Mouse (Mus musculus): ENCODE results near the gene Tsga10. TPM values are rescaled to one million over a fixed set of nuclear protein-coding genes. Genes with fewer than 3 reads are reported as not detected.
A peak's percentile ranks its signal among the peaks of the same experiment; 100 is the strongest.
"Not testable (repeated sequence)": the region's sequence is repeated elsewhere in the genome, so short reads cannot be mapped to it uniquely, and the experiment has no call there.

The Tsga10 gene
- polyA plus RNA-seq, 1 experiment: 0.35 TPM

- Histone ChIP-seq H3K9me3 (no peaks in the 10 kb centered on the region), H3K27me3 (replicated peaks) (no peaks in the 10 kb centered on the region), H3K36me3 (replicated peaks; ENCODE audit: low read length) (no peaks in the 10 kb centered on the region), H3K4me1 (peaks cover 57% of the 10 kb centered on the region), H3K4me3 (replicated peaks) (peak overlapping the region; percentile 92)
- TF ChIP-seq GATA1 (IDR thresholded peaks at IDR 0.05; ENCODE audit: borderline replicate concordance, low read length) (no peak), FLI1 (IDR thresholded peaks at IDR 0.05; ENCODE audit: low read length) (no peak)
These were observed 621 bp downstream of the Tsga10 start for GRCm38 (mm10) chr1:37865401-37866215.

DNA sequence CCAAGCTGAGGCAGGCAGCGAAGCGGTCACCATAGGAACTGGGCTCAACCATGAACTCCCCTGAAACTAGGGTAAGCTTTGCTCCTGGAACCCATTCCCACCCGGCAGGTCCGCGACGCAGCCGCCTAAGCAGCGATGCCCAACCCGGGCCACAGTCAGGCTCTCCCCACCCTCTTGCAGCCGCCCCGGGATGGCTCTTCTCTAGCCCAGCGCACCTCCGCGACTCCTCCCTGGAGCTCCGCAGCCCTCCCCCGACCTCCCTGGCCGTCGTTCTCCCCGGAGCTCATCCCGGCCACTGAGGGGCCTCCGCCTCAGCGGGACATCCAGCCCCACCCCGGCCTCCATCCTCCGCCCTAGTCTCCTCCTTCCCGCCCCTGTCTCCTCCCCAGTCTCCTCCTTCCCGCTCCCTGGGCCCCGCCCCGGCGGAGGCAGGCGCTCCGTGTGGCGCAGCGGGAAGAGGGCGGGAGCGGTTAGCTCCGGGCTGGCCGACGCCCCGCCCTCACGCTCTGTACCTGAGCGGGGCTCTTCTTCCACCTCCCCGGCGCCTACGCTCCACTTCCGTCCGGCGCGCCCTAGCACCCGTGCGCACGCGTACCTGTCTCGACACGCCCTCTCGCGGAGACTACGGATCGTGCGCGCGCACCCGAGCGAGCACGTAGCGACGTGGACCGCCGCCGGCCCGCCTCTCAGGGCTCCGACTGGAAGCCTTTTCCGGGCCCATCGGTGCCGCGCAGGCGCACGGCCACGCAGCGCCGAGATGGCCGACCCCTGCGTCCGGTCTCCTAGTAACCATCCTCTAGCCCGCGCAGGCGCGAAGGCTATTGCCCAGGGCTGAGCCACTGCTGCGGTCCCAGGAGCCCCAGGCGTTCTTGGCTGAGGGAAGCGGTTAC is 1.5 kb downstream of the Tsga10 start:
- H3K36me3 ChIP-seq (replicated peaks; ENCODE audit: low read length): no peaks in the 10 kb centered on the region
- peak overlapping the region; percentile 92 for H3K4me3 ChIP-seq (replicated peaks)
- peaks cover 56% of the 10 kb centered on the region for H3K4me1 ChIP-seq
- no peaks in the 10 kb centered on the region for H3K9me3 ChIP-seq
- TF ChIP-seq FLI1 (IDR thresholded peaks at IDR 0.05; ENCODE audit: low read length) (0 out of 2 replicates have a peak, but pooled peaks have one; percentile 22), GATA1 (IDR thresholded peaks at IDR 0.05; ENCODE audit: borderline replicate concordance, low read length) (no peak)
- no peaks in the 10 kb centered on the region for H3K27me3 ChIP-seq (replicated peaks)

- Histone ChIP-seq H3K36me3 (replicated peaks; ENCODE audit: low read length) (peaks cover 16% of the 10 kb centered on the region), H3K4me3 (replicated peaks) (peak overlapping the region; percentile 42), H3K9me3 (no peaks in the 10 kb centered on the region), H3K4me1 (peaks cover 19% of the 10 kb centered on the region), H3K27me3 (replicated peaks) (no peaks in the 10 kb centered on the region)
- TF ChIP-seq GATA1 (IDR thresholded peaks at IDR 0.05; ENCODE audit: borderline replicate concordance, low read length): no peak
- no peak for TF ChIP-seq FLI1 (IDR thresholded peaks at IDR 0.05; ENCODE audit: low read length)
These were observed 15.5 kb downstream of the Tsga10 start for GRCm38 (mm10) chr1:37850696-37851095.

DNA sequence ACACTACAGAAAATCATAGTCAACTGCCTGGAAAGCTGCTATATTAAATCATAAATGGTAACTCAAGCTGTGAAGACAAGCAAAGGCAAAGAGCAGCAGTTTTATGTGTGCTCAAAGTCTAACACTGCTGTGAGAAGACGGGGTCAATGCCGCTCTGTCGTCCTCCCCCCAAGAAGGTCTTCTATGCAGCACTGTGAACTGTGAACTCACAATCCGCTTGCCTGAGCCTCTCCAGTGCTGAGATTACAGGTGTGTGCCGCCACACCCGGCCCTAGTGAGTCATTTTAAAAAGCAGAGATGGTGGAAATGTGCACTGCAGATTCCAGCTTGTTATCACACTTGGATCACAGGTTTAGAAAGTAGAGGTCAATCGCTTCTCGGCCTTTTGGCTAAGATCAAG is 19.4 kb downstream of the Tsga10 start:
- Histone ChIP-seq H3K4me1 (peaks cover 30% of the 10 kb centered on the region), H3K36me3 (replicated peaks; ENCODE audit: low read length) (peaks cover 2% of the 10 kb centered on the region), H3K4me3 (replicated peaks) (no peak overlapping the region), H3K9me3 (no peaks in the 10 kb centered on the region), H3K27me3 (replicated peaks) (no peaks in the 10 kb centered on the region)
- no peak for TF ChIP-seq FLI1 (IDR thresholded peaks at IDR 0.05; ENCODE audit: low read length)
- no peak for TF ChIP-seq GATA1 (IDR thresholded peaks at IDR 0.05; ENCODE audit: borderline replicate concordance, low read length)

DNA sequence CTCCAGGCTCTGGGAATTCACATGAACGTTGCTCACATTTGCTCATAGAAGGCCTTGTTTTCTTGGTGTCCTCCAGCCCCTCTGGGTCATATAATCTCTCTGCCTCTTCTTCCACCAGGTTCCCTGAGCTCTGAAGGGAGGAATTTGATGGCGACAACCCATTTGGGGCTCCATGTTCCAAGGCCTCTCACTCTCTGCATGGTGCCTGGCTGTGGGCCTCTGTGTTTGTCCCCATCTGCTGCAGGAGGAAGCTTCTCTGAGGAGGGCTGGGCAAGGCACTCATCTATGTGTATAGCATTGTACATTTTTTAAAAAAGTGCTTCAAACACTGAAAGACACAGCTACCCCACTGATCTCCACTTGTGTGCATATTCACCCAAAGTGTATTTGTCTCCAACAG is 34.5 kb downstream of the Tsga10 start:
- Histone ChIP-seq H3K27me3 (replicated peaks) (no peaks in the 10 kb centered on the region), H3K36me3 (replicated peaks; ENCODE audit: low read length) (peaks cover 24% of the 10 kb centered on the region), H3K4me1 (peaks cover 19% of the 10 kb centered on the region), H3K4me3 (replicated peaks) (no peak overlapping the region), H3K9me3 (peaks cover 4% of the 10 kb centered on the region)
- TF ChIP-seq GATA1 (IDR thresholded peaks at IDR 0.05; ENCODE audit: borderline replicate concordance, low read length) (no peak), FLI1 (IDR thresholded peaks at IDR 0.05; ENCODE audit: low read length) (no peak)

GRCm38 (mm10) chr1:37802291-37802690 is 63.9 kb downstream of the Tsga10 start:
- peaks cover 32% of the 10 kb centered on the region for H3K4me1 ChIP-seq
- H3K9me3 ChIP-seq; H3K4me3 ChIP-seq (replicated peaks): not testable (repeated sequence)

DNA sequence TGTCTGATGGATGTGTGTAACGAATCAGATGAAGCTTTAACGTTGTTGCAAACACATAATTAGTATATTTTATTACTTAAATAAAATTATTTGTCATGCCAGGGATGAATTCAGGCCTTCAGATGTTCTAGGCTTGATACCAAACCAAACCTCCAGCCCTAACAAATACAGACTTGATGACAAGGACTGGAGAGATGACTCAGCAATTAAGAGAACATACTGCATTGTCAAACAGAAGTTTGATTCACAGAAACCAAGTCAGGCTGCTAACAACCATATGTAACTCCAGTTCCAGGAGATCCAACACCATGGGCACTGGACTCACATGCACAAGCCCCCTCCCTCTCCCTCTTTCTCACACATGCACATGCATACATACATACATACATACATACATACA is 65.9 kb downstream of the Tsga10 start:
- no peaks in the 10 kb centered on the region for H3K27me3 ChIP-seq (replicated peaks)
- H3K36me3 ChIP-seq (replicated peaks; ENCODE audit: low read length): no peaks in the 10 kb centered on the region
- H3K4me1 ChIP-seq: peaks cover 38% of the 10 kb centered on the region
- TF ChIP-seq FLI1 (IDR thresholded peaks at IDR 0.05; ENCODE audit: low read length) (no peak), GATA1 (IDR thresholded peaks at IDR 0.05; ENCODE audit: borderline replicate concordance, low read length) (no peak)
- peak overlapping the region; percentile 71 for H3K4me3 ChIP-seq (replicated peaks)
- no peaks in the 10 kb centered on the region for H3K9me3 ChIP-seq

More at GRCm38 (mm10) chr1:37802291-37802690, 63.9 kb downstream of the Tsga10 start:
- H3K27me3 ChIP-seq (replicated peaks); H3K36me3 ChIP-seq (replicated peaks; ENCODE audit: low read length): not testable (repeated sequence)

DNA sequence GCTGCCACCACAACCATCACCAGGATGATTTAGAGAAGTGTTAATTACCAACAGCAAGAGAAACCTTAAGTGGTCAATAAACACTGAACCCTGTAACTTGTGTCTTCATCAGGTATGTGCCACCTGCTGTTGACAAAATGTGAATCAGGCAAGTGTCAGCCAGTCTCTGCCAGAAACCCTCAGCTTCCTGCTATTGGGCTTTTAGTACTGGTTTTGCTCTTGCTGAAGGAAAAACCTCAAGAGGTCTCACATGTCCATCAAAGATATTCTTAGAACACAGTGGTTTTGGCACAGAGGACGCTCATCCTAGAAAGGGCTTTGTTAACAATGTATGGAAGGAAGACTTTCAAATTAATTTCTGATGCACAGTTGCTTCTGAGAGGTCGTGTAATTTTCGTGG is 66.7 kb downstream of the Tsga10 start:
- peaks cover 39% of the 10 kb centered on the region for H3K4me1 ChIP-seq
- H3K4me3 ChIP-seq (replicated peaks): peak overlapping the region; percentile 71
- no peaks in the 10 kb centered on the region for H3K36me3 ChIP-seq (replicated peaks; ENCODE audit: low read length)
- H3K27me3 ChIP-seq (replicated peaks): no peaks in the 10 kb centered on the region
- H3K9me3 ChIP-seq: no peaks in the 10 kb centered on the region
- no peak for TF ChIP-seq GATA1 (IDR thresholded peaks at IDR 0.05; ENCODE audit: borderline replicate concordance, low read length)
- no peak for TF ChIP-seq FLI1 (IDR thresholded peaks at IDR 0.05; ENCODE audit: low read length)

DNA sequence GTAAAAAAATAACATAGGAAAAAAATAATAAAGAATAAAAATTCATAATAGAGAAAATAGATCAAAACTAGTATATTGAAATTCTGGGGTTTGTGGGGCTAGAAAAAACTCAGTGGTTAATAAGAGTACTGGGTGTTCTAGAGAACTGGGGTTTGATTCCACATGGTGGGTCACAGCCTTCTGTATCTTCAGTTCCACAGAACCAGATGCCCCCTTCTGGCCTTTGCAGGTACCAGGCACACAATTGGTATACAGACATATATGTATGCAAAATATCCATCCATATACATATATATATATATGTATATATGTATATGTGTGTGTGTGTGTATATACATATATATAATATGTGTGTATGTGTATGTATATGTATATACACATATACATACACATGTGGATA is 106.8 kb downstream of the Tsga10 start:
- H3K27me3 ChIP-seq (replicated peaks): peaks cover 3% of the 10 kb centered on the region
- H3K36me3 ChIP-seq (replicated peaks; ENCODE audit: low read length): no peaks in the 10 kb centered on the region

More for the DNA sequence above, 106.8 kb downstream of the Tsga10 start:
- no peak overlapping the region for H3K4me3 ChIP-seq (replicated peaks)
- no peaks in the 10 kb centered on the region for H3K9me3 ChIP-seq
- no peak for TF ChIP-seq GATA1 (IDR thresholded peaks at IDR 0.05; ENCODE audit: borderline replicate concordance, low read length)
- no peak for TF ChIP-seq FLI1 (IDR thresholded peaks at IDR 0.05; ENCODE audit: low read length)
- H3K4me1 ChIP-seq: peaks cover 25% of the 10 kb centered on the region

Data from megakaryocyte, embryonic 14.5 days (primary cell).